Mouse (Mus musculus) gastrocnemius, postnatal 36 days (tissue): ENCODE data around the gene Ecd. TPM values are rescaled to one million over a fixed set of nuclear protein-coding genes. Genes with fewer than 3 reads are reported as not detected.
"Not testable (repeated sequence)": the region's sequence is repeated elsewhere in the genome, so short reads cannot be mapped to it uniquely, and the experiment has no call there.

ENCODE experiments used
- DNase-seq, 2 experiments: peaks; one replicate each; pipeline ENCODE4 v3.0.0; 2022
- intact Hi-C: fragments of 180-260 bp; cut with DNase I; formaldehyde crosslinking; loops from one replicate; pipeline ENCODE4 v1.15.1; 2025
- total RNA-seq, 2 experiments: library from RNA; stranded (reverse); gene quantifications; 2 replicates each; pipeline ENCODE4 v1.2.3; 2021

Gene Ecd
- total RNA-seq, 2 experiments from 2014 or later, result 30.3 to 31.8 TPM

DNA sequence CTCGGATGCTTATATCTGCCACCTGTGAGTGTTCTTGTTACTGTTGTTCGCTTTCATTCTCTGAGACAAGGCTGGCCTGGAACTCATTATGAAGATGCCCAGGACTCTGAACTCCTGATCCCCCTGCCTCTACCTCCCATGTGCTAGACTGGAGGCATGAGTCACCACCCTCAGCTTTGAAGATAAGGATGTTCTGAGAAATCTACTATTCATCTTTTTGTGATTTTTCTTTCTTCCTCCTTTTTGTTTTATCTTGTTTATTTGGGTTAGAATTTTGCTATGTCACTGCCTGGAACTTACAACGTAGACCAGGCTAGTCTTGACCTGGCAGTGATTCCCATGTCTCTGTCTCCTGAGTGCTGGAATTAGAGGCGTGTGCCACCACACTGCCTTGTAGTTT, 16.6 kb downstream of the Ecd start:
- intact Hi-C loops, result no loop called here
- DNase-seq, result no peak

DNA sequence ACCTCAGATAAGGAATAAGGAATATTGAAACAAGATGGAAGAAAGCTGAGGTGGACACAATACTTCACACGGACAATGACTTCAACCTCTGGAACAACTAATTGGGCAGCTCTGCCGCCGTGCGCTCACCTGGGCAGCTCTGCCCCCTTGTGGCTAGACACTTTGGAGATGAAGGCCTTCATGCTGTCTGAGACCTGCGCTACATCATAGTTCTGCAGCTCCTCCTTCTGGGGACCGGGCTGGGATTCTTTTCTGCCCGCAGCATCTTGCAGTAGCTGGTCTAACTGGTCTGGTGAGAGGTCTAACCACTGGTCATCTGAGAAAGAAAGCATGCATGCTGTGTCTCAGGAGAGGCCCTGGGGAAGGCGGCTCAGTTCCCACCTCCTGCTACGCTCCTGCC, 19.4 kb downstream of the Ecd start:
- no peak for DNase-seq
- intact Hi-C loops, result no loop called here

DNA sequence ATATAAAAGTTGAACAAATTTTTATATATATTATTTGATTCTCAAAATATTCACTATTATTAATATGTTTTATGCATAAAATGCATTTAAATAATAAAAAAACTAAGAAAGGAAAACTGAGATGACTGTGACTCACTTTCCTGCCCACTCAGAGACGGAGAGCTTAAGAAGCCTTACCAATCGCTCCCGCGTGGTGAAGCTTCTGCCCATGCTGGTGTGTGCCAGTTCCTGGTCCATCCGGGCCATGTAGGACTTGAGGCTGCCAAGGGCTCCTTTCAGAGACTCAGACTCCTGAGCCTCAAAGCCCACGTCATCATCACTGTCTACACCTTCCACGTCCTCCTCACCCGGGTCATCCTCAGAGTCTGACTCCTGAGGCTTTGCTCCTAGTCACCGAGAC, 23.7 kb downstream of the Ecd start:
- intact Hi-C loops, result no loop called here
- no peak for DNase-seq

DNA sequence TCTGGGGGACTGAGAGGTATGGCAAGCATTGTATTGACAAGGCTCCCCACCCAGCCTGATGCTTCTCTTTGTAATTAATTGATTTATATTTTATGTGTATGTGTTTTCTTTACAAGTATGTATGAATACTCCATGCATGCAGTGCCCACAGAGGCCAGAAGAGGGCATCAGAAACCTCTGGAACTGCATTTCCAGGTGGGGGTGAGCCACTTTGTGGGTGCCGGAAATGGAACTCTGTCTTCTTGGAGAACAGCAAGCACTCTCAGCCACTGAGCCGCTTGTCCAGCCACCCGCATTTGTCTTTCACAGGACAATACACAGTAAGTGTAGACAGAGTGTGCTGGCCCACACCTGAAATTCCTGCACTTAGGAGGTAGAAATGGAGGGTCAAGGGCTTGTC, 28.5 kb downstream of the Ecd start:
- no peak for DNase-seq
- intact Hi-C loops, result no loop called here

- intact Hi-C loops, result no loop called here
- DNase-seq, result no peak
These were observed 32.8 kb downstream of the Ecd start for GRCm38 (mm10) chr14:20315137-20315536.

GRCm38 (mm10) chr14:20305085-20305484, 42.8 kb downstream of the Ecd start:
- intact Hi-C loops, DNase-seq: not testable (repeated sequence)

- intact Hi-C loops, result no loop called here
- DNase-seq, result no peak
These were observed 49.8 kb downstream of the Ecd start for GRCm38 (mm10) chr14:20298131-20298530.

- intact Hi-C loops, result no loop called here
- DNase-seq, result no peak
These were observed 50.3 kb downstream of the Ecd start for GRCm38 (mm10) chr14:20297616-20298015.

- no peak for DNase-seq
- intact Hi-C loops, result no loop called here
These were observed 53.0 kb downstream of the Ecd start for GRCm38 (mm10) chr14:20294947-20295346.

DNA sequence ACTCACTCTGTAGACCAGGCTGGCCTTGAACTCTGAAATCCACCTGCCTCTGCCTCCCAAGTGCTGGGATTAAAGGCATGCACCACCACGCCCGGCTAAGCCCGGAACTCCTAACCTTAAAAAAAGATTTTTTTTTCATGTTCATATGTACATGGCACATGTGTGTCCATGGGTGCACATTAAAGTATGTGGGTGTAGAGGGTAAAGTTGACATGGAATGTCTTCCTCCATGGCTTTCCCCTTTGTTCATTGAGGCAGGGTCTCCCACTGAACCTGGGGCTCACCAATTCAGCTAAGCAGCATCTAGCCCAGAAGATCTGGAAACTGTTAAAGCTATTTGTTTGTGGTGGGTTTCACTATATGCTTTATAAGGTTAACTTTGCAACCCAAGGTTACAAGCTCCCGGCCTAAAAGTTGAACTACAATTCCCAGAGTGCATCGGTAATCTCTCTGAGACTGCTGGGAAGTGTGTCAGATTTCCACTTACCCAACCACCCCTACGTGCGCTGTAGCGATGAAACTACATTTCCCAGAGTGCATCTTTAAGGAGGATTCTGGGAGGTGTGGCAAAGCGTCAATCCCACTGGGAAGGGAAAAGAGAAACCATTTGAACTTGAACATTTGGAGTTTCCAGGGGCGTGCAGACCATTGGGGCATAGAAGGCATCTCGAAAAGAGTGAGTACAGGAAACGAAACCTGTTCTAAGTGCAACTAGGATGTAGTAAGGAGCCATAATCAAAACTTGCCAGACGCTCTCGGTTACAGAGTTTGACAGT, 53.6 kb downstream of the Ecd start, which contains the start of gene Nudt13:
Nudt13 (plus strand) TSS at position 581 of the 776 bp plus-strand sequence.
- intact Hi-C loops, result no loop called here
- DNase-seq, result peak; percentile 55 to 74

DNA sequence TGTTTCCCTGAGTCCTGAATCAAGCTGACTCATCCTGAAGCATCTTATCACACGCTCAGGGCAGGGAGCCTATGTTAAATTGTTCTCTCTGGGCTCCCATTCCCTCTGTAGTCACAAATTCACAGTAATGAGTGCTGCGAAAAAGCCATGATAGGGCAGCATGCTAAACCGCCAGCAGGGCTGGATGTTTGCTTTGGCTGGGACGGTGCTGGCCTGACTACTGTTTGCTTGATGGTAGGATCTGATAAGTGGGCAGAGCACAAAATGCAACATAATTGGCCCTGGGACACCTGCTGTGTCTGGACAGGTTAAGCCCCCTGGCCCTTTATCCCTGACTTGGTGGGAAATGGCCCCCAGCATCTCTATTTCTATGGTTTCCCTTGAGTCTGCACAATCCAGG, 56.5 kb downstream of the Ecd start:
- DNase-seq, result no peak
- intact Hi-C loops, result no loop called here

Other genes with a start within 250 kb of the Ecd start
- gene Saysd1, start 209.6 kb downstream of the Ecd start, total RNA-seq, result 1 to 10 TPM; 2.5 to 2.7 TPM
- gene Kcnk5, start 166.3 kb downstream of the Ecd start, total RNA-seq, result under 1 TPM; 0.61 to 0.91 TPM
- gene Kcnk16, start 78.9 kb downstream of the Ecd start, total RNA-seq, result not detected
- 10 to 100 TPM; 27.0 to 29.9 TPM for gene Nudt13, start 53.4 kb downstream of the Ecd start, total RNA-seq
- 10 to 100 TPM; 19.4 to 21.0 TPM for gene Fam149b, start within 50 bp of the Ecd start, total RNA-seq
- 10 to 100 TPM in 1 of 2 experiments, 1 to 10 TPM in 1; 7.3 to 11.8 TPM for gene Dnajc9, start 40.8 kb upstream of the Ecd start, total RNA-seq
- gene Mrps16, start 45.5 kb upstream of the Ecd start, total RNA-seq, result 10 to 100 TPM; 40.4 to 41.3 TPM
- under 1 TPM; 0.08 to 0.22 TPM for gene Cfap70, start 104.1 kb upstream of the Ecd start, total RNA-seq
- 10 to 100 TPM; 29.1 to 36.8 TPM for gene Anxa7, start 132.0 kb upstream of the Ecd start, total RNA-seq
- 10 to 100 TPM; 20.2 to 36.2 TPM for gene Mss51, start 148.8 kb upstream of the Ecd start, total RNA-seq
- gene Ppp3cb, start 198.5 kb upstream of the Ecd start, total RNA-seq, result 100 to 1,000 TPM; 158 to 159 TPM